Mouse (Mus musculus) retina, adult 2 months (tissue): ENCODE data around the gene Fbxo2.
"Not testable (repeated sequence)": the region's sequence is repeated elsewhere in the genome, so short reads cannot be mapped to it uniquely, and the experiment has no call there.

Experiments used
- DNase-seq: peaks from one replicate; pipeline ENCODE4 v3.0.0-alpha.2; 2012; ENCODE audit warnings: low read depth, low spot score

Fbxo2 gene

GRCm38 (mm10) chr4:148160436-148161390 lies at the start of gene Fbxo2, which contains the start of gene Fbxo44:
Gene Fbxo2, plus strand, starts transcription at chr4:148160621.
Gene Fbxo44, minus strand, starts transcription at chr4:148160482.
- DNase-seq, result no peak

GRCm38 (mm10) chr4:148112519-148112918 lies 47.9 kb upstream of the Fbxo2 start:
- no peak for DNase-seq

GRCm38 (mm10) chr4:148114758-148115391 lies 45.5 kb upstream of the Fbxo2 start:
- DNase-seq, result peak; percentile 75

GRCm38 (mm10) chr4:148115467-148115866 lies 45.0 kb upstream of the Fbxo2 start:
- no peak for DNase-seq

- DNase-seq, result no peak
Measured at GRCm38 (mm10) chr4:148116657-148117056, 43.8 kb upstream of the Fbxo2 start.

GRCm38 (mm10) chr4:148117392-148117791 lies 43.0 kb upstream of the Fbxo2 start:
- no peak for DNase-seq

GRCm38 (mm10) chr4:148119578-148119977 lies 40.8 kb upstream of the Fbxo2 start:
- not testable (repeated sequence) for DNase-seq

GRCm38 (mm10) chr4:148120555-148120954 lies 39.9 kb upstream of the Fbxo2 start:
- DNase-seq, result no peak

GRCm38 (mm10) chr4:148121362-148121761 lies 39.1 kb upstream of the Fbxo2 start:
- no peak for DNase-seq

- DNase-seq, result no peak
Measured at GRCm38 (mm10) chr4:148121982-148122693, 38.3 kb upstream of the Fbxo2 start.

- DNase-seq, result no peak
Measured at GRCm38 (mm10) chr4:148122694-148123066, 37.7 kb upstream of the Fbxo2 start.

GRCm38 (mm10) chr4:148128241-148128640 lies 32.2 kb upstream of the Fbxo2 start:
- no peak for DNase-seq

- no peak for DNase-seq
Measured at GRCm38 (mm10) chr4:148128672-148129071, 31.7 kb upstream of the Fbxo2 start.

- DNase-seq, result no peak
Measured at GRCm38 (mm10) chr4:148130133-148130532, 30.3 kb upstream of the Fbxo2 start, which contains the start of gene Mad2l2. Gene Mad2l2, plus strand, starts transcription at chr4:148130384.

GRCm38 (mm10) chr4:148130561-148131413 lies 29.6 kb upstream of the Fbxo2 start, which contains the start of gene Draxin:
Gene Draxin, minus strand, starts transcription at chr4:148130698.
- no peak for DNase-seq

- no peak for DNase-seq
Measured at GRCm38 (mm10) chr4:148131497-148132081, 28.8 kb upstream of the Fbxo2 start.

- DNase-seq, result no peak
Measured at GRCm38 (mm10) chr4:148134988-148135387, 25.4 kb upstream of the Fbxo2 start.

- no peak for DNase-seq
Measured at GRCm38 (mm10) chr4:148137503-148137902, 22.9 kb upstream of the Fbxo2 start.

- DNase-seq, result no peak
Measured at GRCm38 (mm10) chr4:148139767-148140097, 20.7 kb upstream of the Fbxo2 start.

GRCm38 (mm10) chr4:148140098-148141011 lies 20.1 kb upstream of the Fbxo2 start:
- DNase-seq, result peak; percentile 77
